Mouse (Mus musculus) kidney, adult 2 months (tissue): ENCODE data around the gene Eddm3b.

ENCODE experiments used
- CTCF ChIP-seq: fragments of 200-500 bp; conservative IDR thresholded peaks from 2 replicates; pipeline ENCODE4 v1.5.1; 2011; ENCODE audit warnings: low read depth, mild to moderate bottlenecking, control low read depth, low read length, moderate library complexity, mixed read lengths; ENCODE audit not compliant: insufficient read depth, insufficient read length
- POLR2A ChIP-seq: fragments of 200-500 bp; IDR thresholded peaks from one replicate; pipeline ENCODE4 v1.6.1; 2011; ENCODE audit warnings: low read depth, low read length, control low read depth

DNA sequence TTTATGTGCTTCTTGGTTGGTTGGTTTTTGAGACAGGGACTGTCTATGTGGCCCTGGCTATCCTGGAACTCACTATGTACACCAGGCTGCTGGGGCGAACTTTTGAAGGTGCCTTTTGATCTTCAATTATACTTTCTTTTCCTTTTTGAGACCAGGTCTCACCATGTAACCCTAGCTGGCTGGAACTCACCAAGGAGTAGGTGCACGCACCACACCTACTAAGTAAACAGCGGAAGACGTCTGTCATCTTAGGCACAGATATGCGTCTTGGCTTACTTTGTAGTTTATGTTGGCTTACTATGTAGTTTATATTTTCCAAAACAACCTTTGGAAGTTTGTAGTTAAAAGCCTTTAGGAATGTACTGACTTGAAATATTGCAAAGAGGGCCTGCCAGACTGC lies 45.3 kb upstream of the Eddm3b start:
- TF ChIP-seq POLR2A: no peak
- no peak for TF ChIP-seq CTCF
